Mouse (Mus musculus): ENCODE measurements around the gene Csf1.

DNA sequence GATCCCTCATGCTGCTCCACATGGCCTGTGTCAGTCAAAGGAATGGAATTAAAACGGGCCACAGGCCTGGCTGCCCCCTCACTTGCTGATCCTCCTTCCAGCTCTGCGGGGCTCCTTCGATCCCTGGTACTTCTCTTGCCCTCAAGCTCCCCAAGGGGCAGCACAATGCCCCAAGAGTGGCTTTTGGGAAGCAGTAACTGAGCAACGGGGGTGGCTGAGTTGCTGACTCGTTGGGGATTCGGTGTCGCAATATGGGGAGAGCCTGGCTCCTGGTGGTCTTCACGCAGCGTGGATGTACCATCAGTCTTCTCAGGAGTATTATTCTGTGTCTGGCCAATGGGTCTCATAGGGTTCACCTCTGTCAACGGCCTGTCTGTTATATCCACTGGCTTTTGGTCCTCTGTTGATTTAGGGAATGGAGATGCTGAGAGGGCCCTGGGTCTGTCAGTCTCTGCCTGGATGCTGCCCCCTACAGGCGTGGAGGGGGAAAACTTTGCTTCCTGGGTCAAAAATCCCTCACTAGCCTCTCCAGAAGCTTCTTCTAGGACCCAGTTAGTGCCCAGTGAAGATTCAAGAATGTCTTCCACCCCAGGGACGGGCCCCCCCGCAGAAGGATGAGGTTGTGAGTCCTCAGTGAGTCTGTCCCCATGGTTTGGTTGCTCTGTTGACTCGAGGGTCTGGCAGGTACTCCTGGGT, 11.9 kb downstream of the Csf1 start:
- TF ChIP-seq POLR2AphosphoS5 (IDR thresholded peaks at IDR 0.05; ENCODE audit: borderline replicate concordance, low read depth, low read length) (no peak), NELFE (IDR thresholded peaks at IDR 0.05; ENCODE audit: low read depth, low read length) (no peak), CTCF (IDR thresholded peaks at IDR 0.05 in 2 of 3, conservative IDR thresholded peaks at IDR 0.05 in 1 of 3; ENCODE audit: control insufficient read depth in 1 of 3, insufficient read depth in 1 of 3, low read depth in 2 of 3, low read length in 3 of 3, poor library complexity in 1 of 3, severe bottlenecking in 1 of 3) (peak; percentile 47 to 64 (median 52))

All from MEL (cell line).